Mouse (Mus musculus) cerebellum, adult 11 months (tissue): ENCODE measurements at regions not wholly inside any gene's neighbourhood (a gene's known extent, or its start where the extent isn't known, plus 50 kb on each side); places are given as distances from the start of the nearest gene placed in this dataset.

Source experiments
- DNase-seq: peaks from one replicate; pipeline ENCODE4 v3.0.0; 2022

DNA sequence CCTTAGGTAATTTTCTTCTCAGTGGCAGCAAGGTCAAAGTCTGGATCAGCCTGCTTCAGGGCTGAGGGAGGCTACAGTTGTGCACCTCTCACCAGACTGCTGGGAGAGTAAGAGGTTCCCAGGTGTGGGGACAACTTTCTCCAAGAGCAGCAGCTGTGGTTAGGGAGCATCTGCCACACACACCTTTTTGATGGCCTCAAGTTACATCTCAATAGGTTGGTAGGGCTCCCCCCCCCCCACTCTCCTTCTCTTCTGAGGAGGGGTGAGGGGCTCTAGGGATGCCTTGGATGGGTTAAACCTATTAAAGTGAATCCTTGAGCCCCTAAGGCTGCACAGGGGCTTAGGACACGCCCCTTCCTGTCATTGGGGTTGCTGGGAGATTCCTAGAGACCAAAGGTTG is 94.7 kb upstream of the Ccnd1 start:
- no peak for DNase-seq

DNA sequence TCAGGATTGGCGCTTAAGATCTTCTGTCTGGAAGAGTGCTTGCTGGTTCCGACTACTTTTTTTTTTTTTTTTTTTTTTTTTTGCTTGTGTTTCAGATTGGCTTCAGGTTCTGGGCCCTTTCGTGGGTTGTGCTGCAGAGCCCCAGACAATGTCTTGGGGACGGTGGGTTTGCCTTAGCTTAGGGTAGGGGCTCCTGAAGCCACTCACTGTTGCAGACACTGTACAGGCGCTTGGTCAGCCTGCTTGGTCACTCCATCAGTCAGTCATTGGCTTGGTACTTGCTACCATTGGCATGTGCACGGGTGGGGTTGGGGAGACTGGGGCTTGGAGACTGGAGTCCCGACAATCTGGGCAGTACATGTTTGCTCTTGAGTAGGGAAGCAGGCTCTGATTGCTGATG is 91.5 kb upstream of the Ccnd1 start:
- no peak for DNase-seq

DNA sequence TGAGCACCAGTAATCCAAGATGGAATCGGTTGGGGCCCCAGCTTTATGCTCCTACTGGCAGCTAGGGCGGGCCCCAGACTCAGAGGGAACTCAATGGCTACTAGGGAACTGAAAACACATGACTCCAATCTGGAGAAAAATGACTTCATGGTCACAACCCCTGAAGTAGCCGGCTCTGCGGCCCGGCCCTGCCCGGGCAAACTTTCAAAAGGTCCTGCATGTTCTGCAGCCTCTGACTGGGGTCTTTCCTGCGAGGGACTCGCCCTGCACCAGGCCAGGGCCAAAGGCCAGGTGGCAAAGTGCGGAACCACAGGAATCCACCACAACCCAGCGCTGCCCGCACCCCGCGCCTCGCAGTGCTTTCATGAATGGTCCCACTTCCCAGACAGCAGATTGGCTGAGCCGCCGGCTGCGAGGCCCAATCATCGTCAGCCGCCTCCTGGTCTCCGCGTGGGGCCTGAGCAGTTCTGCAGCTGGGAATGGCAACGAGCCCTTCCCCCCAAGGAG is 91.0 kb upstream of the Ccnd1 start:
- DNase-seq = peak; percentile 13

DNA sequence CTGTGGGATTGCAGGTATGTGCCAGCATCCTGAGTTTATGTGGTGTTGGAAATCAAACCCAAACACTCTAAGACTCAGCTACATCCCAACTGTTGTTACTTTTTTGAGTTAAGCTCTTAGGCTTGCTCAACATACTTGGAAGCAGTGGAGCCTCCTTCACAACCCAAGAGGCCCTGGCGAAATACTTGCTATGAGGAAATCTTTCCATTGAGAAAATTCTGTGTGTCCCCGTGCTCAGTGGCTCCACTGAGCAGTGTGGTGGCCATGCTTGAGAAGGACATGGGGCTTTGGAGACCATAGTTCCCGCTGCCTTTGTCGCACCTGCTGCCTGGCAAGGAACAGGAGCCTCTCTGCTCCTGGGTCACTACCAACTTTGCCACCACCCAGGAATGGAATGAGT is 89.9 kb upstream of the Ccnd1 start:
- no peak for DNase-seq

DNA sequence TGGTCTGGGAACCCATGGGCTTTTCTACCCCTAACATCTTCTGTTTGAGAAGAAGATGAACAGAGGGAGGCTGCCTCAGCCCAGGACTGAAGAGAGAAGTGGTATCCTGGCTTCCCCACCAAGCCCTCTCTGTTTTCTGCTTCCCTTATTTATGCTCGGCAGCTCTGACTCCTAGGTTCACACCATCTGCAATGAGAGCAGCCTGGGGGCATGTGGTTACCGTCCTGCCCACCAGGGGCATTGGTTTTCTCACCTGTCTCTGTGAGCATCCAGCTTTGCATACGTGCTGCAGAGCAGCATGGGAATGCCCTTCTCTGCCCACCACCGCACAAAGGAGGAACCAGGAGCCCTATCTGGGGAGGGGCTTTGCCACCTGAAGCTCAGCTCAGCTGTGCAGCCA is 89.4 kb upstream of the Ccnd1 start:
- DNase-seq = no peak

DNA sequence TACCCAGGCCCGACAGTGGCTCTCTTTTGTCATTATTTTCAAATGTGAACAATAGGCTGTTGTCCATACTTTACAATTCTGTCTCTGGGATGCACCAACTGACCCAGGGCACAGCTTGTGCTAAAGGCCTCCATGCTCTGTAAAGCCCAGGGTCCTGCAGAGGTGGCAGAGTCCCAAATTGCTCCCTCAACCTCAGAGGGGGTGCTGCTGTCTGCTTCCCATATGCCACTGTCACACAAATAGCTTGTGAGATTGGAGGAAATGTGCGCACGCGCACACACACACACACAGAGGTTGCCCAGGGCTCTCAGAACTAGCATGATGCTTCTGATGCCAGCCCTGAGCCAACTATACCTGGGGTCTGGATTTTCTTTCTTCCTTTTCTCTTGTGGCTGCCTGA is 87.3 kb upstream of the Ccnd1 start:
- DNase-seq = no peak

DNA sequence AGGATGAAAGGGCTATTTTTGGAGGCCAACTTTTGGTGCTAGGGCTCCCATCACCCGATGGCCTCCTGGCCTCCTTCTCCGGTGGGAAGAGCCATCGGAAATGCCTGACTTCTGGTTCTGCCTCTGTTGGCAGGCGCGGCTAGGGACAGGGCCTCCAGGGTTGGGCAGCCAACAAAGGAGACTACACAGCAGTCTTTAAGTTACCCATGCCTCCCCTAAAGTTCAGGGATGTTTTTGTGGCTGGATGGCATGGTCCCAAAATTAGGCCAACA is 86.2 kb upstream of the Ccnd1 start:
- DNase-seq = no peak

DNA sequence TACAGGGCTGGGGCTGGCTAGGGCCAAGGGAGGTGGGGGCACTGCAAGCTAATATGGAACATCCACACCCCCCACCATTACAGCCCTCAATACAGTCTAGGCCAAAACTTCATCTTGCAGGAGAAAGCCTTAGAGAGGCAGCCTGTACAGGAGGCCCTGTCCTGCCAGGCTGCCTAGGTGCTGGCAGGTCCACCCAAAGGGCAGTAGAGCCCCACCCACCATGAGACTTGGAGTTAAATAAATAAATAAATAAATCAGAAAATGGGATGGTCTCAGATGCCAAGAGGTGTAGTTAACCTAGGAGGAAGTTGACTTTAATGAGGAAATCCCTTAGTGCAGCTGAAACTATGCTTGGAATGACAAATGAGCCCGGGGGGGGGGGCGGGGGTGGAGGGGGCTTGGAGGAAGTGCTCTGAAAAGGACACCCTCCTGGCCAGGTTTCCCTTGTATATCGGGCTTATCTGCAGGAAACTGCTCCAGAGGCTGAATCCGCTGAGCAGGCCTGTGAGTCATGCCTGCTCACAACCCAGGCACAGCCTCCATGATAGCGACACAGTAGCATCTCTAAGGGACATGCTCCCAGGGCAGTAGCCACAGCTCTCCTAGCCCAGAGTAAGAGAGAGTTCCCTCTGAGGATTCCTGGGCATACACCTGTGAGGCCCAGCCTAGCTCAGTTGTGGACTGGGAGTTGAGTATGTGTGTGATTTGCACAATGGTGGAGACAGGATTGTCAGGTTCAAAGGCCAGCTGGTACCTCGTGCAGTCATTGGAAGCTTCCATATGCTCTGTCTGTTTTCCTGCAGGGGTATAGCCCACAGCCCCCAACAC is 85.7 kb upstream of the Ccnd1 start:
- no peak for DNase-seq

DNA sequence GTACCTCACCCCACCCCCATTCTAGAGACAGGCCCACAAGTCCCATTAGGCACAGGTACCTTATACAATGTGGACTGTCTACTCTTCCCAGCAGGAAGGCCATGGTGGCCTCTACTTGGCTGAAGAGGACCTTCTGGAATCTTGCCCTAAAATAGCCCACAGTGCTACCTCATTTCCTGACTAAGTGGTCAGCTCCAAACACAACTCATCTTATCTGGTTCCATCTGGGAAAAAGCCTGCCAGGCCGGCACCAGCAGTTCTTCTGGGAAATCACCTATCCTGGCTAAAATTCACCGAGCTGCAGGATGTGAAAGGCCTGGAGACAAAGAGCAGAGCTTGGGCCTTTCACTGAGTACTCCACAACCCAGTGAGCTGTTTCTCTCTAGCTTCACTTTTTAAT is 84.9 kb upstream of the Ccnd1 start:
- DNase-seq = no peak

DNA sequence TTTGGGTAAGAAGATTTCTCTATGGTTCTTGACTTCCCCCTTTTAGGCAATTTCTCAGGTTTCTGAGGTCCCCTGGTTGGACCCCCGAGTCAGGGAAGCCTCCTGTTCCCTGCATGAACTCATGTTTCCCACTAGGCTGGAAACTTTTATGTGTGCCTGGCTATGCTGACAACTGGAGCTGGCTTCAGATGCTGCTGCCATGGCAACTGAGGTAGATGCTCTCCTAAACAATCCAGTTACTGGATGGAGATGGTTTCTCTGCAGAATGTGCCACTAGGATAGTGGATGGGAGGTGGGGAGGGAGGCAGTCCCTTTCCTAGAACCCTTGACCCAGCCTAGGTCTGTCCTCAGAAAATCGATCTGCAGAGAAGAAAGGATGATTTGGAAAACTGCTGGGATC is 79.4 kb upstream of the Ccnd1 start:
- DNase-seq = no peak

DNA sequence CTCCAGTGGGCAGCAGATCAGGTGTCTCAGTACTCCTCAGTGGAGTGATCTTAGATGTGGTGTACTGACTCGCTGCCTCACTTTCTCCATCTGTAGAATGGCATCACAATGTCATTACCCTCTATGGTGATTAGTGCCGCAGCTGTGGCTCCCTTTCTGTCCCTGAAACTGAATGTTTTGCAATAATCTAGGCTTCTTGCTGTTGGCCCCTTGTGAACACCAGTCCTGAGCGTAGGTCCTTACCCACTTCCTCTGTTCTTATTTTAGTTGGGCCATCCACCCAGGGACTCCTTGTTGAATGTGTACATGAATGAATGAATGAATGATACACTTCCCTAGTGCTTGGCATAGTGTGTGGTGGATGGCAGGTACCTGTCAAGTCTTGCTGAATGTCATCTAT is 78.4 kb upstream of the Ccnd1 start:
- no peak for DNase-seq

DNA sequence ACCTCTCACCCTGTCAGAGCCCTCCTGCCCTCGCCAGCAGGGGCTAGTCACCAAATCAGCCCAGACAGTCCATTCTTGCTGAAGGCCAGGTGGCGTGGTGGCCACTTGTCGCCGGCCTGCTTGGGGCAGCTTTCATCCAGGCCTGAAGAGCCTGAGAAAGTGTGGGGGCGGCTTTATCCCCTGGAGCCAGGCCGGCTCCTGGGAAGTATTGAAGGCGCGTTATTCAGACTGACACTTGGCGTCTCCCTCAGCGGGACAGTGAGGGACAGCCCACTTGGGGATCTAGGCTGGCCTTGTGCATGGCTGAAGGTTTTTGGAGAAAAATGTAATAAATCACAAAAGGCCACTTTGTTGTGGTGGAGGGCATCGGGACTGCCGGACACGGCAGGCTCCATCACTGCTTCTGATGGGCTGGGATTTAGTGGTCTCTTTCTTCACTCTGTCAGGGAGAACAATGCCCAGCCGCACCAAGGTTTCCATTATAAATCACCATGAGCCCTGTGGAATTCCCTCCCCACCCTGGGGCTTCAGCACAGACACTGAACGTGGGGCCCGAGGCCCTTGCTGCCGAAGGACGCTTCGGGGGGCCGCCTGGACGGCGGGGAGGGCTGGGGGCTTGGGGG is 75.8 kb upstream of the Ccnd1 start:
- no peak for DNase-seq

DNA sequence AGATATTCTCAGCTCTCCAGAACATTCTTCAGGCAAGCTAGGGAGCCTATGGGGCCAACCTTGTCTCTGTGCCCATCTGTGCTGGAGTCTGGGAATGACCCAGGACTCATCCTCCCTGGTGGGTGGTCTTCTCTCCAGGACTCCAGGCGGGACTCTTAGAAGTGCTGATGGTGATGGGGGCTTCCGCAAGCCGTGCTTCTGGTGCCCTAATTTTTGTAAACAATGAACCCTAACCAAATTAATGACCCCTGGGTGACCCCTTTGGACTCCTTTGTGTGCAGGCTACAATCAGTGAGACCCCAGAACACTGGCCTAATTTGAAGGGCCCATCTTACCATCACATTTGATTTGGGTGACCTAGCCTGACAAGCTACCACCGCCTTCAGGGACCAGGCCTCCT is 71.0 kb upstream of the Ccnd1 start:
- DNase-seq = no peak

DNA sequence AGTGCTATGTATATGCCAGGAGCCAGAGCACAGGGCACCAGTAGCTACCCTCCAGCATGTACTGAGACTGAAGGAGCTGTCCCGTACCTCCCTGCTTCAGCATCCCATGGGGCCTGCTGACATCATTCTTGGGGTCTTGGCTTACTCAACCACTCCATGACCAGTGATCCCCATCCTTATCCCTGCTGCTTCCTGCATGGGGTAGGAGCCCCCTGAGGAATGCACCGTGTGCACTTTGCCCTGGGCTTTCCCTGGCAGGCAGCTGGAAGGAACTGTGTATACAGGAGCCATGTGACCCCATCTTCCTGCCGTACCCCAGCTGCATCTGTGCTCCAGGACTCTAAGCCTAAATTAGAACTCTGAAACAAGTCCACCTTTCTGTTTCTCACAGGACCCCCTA is 70.3 kb upstream of the Ccnd1 start:
- no peak for DNase-seq

DNA sequence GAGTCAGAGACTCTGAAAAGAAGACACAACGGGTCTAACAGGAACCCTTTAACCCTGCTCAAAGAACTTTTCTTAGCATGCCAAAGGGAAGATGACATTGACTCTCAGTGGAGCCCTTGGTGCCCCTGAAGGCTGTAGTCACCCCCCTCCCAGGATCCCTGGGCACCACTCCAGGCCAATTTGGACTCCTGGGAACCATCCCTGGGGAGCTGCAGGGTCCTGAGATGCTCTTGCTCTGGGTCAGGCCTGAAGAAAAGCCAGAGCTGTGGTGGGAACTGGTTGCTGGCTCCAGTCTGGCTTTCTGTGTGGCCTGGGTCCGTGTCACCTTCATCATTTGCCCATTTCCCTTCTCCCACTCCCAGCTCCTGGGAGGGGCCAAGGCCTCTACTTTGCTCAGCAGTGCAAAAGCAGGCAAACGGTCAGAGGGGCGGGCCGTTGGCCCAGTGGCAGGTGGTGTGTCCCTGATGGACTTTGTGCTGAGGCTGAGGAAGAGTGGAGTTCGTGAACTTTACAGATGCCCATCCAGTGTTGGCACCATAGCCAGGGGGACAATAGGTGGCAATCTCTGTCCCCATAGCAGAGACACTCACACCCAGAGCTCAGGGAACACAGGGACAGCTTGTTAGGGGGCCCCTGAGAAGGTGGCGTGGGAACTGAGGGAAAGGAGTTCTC is 69.1 kb upstream of the Ccnd1 start:
- no peak for DNase-seq

DNA sequence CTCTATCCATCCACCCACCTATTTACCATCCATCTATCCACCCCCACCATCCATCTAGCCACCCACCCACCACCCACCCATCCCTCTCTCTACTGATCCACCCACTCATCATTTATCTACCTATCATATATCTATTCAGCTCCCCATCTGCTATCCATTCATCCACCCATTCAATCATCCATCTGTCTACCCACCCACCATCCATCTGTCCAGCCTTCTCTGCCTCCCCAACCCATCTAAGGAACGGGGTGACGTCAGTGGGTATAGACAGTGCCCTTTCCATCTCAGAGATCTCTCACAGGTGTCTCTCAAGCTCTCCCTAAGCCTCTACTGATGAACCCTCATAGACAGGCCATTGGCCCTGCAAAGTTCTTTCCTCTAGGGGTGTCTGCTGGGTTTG is 67.5 kb upstream of the Ccnd1 start:
- DNase-seq = no peak

DNA sequence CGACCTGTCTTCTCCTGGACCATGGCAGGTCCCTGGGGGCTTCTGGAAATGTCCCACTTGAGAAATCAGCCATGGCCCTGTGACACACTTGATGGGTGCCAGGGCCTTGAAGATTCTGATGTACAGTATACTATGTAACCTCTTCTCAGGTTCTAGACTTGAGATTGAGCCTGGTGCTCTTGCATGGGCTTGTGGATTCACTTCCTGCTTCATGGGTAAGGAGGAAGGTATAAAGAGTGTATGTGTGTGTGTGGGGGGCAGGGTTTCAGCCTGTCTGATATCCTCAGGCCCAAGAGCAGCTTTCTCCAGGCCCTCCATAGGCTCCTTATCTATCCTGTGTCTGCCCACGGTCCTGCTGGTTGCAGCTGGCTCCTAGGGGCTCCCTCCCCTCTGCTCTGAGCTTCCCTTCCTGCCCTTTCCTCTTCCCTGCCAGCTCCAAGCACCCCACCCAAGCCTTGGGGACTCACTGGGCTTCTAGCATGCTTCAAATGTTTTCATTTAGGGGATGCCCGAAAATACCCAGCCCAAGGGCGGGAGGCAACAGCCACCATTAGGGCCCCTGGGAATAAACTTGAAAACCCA is 61.9 kb upstream of the Ccnd1 start:
- no peak for DNase-seq

DNA sequence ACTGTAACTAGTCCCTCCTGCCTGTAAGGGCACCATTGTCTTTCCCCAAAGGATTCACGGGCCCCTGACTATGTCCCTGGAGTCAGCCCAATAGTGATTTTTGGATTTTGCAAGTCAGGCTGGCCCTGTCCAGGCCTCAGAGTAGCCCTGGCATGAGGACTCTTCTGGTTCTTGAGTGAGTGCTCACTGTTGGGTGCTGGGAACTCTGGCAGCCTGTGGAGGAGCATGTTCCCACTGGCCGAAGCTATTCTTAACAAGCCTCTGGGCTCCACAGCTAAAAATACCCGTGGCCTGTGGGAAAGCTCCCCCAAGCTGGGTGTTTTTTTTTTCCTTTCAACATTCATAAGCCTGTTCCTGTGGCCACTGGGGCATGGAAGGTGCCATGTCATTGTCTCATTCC is 60.0 kb upstream of the Ccnd1 start:
- DNase-seq = no peak

DNA sequence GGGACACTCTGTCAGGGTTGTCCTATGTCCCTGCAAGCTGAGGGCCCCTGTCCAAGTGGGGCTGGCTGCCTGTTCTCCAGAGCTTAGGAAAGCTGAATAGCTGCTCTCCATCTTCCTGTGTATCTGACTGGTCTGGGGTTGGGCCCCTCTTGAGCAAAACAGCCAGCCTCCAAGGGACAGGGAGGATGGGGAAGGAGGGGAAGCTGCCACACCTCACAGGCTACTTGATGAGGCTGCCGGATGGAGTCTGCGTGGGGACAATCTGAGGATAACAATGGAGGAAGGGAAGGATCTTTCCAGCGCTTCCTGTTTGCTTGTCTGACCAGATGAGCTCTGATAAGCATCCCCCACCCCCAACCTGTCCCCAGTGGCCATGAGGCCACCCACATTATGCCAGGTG is 57.1 kb upstream of the Ccnd1 start:
- no peak for DNase-seq

DNA sequence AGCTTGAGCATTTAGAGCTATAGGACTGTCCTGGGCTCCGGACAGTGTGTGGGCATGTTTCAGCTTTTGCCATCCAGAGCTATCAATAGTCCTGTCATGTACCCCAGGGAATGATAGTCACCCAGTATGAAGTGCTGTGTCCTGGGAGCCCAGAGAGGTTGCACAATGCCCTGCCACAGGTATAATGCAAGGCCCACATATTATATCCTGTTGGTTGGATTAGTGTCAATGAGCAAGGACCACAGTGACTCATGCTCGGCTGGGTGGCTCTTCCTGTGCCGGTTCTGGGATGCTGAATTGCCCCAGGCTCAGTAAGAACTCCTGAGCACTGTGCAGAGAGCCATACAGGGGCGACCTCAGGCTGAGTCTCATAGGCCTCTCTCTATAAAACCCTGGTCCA is 54.5 kb upstream of the Ccnd1 start:
- DNase-seq = no peak

DNA sequence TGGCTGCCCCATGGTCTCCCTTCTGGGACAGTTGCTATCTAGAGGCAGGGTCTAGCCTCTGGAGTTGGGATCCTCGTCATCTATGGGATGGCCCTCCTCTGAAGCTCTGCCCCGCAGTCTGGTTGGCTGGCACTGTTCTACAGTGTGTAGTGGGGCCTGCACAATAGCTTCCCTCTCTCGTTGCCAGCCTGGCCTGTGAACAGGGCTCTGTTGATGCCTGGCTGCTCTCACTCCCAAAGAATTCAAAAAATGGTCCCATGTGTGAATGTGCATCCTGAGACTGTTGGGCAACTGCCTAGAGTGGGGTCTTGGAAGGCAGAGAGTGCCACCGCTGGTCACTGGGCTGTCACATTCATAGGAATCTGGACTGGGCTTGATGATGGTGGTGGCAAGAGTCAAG is 53.8 kb upstream of the Ccnd1 start:
- no peak for DNase-seq

DNA sequence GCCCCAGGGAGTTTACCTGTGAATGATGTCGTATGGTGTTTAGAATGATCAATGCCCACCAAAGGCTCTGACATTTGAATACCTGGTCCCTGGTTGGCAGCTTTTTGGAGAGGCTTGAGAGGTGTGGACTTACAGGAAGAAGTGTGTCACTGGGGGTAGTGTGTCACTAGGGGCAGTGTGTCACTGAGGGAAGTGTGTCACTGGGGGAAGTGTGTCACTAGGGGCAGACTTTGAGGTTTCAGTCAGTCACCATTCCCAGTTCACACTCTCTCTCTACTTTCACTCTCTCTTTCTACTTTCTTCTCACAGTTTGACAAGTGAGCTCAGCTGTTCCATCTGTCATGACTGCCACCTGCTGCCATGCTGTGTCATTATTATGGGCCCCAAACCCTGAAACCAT is 52.0 kb upstream of the Ccnd1 start:
- DNase-seq = no peak
